Mouse (Mus musculus) heart, embryonic 11.5 days (tissue): ENCODE measurements around the gene Sprr2e. TPM values are rescaled to one million over a fixed set of nuclear protein-coding genes. Genes with fewer than 3 reads are reported as not detected.

Source experiments
- ATAC-seq: fragments of 200-750 bp; cut with Nextera tagmentation; replicated peaks from 2 replicates; pipeline ENCODE4 v1.8.0; 2017; ENCODE audit warnings: moderate library complexity; ENCODE audit not compliant: insufficient number of reproducible peaks, low FRiP score, low TSS enrichment
- H3K27ac ChIP-seq: fragments of 300-500 bp; sonication (generic); 2 replicates; pipeline ENCODE4 v1.5.1; 2014; ENCODE audit warnings: mild to moderate bottlenecking, low read depth, low read length
- H3K27me3 ChIP-seq: fragments of 300-500 bp; sonication (generic); 2 replicates; pipeline ENCODE4 v1.6.1; 2014; ENCODE audit warnings: mild to moderate bottlenecking, low read length, mixed read lengths; ENCODE audit not compliant: control insufficient read depth, insufficient read depth
- H3K36me3 ChIP-seq: fragments of 300-500 bp; sonication (generic); 2 replicates; pipeline ENCODE4 v1.6.1; 2014; ENCODE audit warnings: mild to moderate bottlenecking, low read length, moderate library complexity, mixed read lengths; ENCODE audit not compliant: control insufficient read depth, insufficient read depth
- H3K4me1 ChIP-seq: fragments of 300-500 bp; sonication (generic); 2 replicates; pipeline ENCODE4 v1.6.1; 2014; ENCODE audit warnings: low read length; ENCODE audit not compliant: control insufficient read depth, insufficient read depth
- H3K4me2 ChIP-seq: fragments of 300-500 bp; sonication (generic); 2 replicates; pipeline ENCODE4 v1.6.1; 2014; ENCODE audit warnings: mild to moderate bottlenecking, moderate library complexity
- H3K4me3 ChIP-seq: fragments of 300-500 bp; sonication (generic); 2 replicates; pipeline ENCODE4 v1.5.1; 2014; ENCODE audit warnings: low read depth, low read length
- H3K9ac ChIP-seq: fragments of 300-500 bp; sonication (generic); 2 replicates; pipeline ENCODE4 v1.6.1; 2014; ENCODE audit warnings: mild to moderate bottlenecking, low read depth, low read length, moderate library complexity
- H3K9me3 ChIP-seq: fragments of 300-500 bp; sonication (generic); replicated peaks from 2 replicates; pipeline ENCODE4 v1.6.1; 2016; ENCODE audit warnings: low read length; ENCODE audit not compliant: control insufficient read depth
- WGBS: fragments of 180-500 bp; shearing (Covaris S2); extraction: QIAGEN DNeasy Blood & Tissue Kit; methylation state at CpG from one replicate; pipeline ENCODE4 v1.1.7; 2014; ENCODE audit not compliant: insufficient replicate concordance; 5-methylcytosine and 5-hydroxymethylcytosine counted together
- polyA plus RNA-seq: library from polyadenylated mRNA; unstranded; fragments of >200 nt; fragmentation: Nextera tagmentation; extraction: Ambion mirVana; gene quantifications from 2 replicates; pipeline ENCODE4 v1.2.1, GENCODE M21; 2014

The Sprr2e gene
- polyA plus RNA-seq, 1 experiment from 2014 or later = not detected

DNA sequence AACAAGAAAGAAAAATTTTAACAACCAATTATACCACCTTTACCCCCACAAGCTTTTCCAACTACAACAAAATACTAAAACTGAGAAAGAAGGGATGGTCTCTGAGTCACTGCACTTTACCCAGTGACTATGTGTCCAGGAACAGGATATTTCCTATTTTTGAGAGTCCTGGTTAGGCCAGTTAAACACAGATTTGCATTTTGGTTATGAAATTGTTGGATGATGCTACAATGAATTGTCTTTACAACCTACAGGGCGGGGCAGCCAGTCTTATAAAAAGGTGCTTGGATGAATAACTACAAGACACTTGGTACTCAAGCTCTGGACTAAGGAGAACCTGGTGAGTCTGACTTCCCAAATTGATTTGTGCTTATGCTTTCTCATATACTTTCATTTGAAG is 33.4 kb downstream of the Sprr2e start, which contains the start of gene Sprr2h:
Sprr2h (plus strand) TSS at position 301 of the 400 bp plus-strand sequence.
- WGBS = 66% methylated on average over 1 of the region's 1 CpGs
- no peaks in the 10 kb centered on the region for H3K4me1 ChIP-seq
- no peaks in the 10 kb centered on the region for H3K36me3 ChIP-seq
- no peak within 1 kb of the TSS for H3K4me2 ChIP-seq
- H3K9me3 ChIP-seq = no peaks in the 10 kb centered on the region
- no peaks in the 10 kb centered on the region for H3K27me3 ChIP-seq
- no peak within 1 kb of the TSS for H3K27ac ChIP-seq
- H3K4me3 ChIP-seq = no peak within 1 kb of the TSS
- ATAC-seq = no peak
- H3K9ac ChIP-seq = no peak within 1 kb of the TSS

DNA sequence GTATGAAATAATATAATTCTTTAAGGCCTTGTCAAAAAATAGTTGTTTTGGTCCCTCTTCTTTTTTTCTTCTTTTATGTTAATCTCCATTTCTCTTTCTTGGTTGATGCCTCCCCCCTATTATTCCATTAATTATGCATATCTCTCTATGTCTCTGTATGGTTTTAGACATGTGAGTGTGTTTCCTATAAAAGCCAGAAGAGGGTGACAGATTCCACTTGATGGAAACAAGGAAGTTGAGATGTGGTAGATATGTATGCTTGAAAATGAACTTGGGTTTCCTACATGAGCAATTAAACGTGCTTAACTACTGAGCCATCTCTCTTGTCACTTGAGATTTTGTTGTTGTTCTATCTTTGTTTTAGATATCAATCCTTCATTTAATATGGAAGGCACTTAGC is 42.4 kb downstream of the Sprr2e start:
- H3K9me3 ChIP-seq = no peaks in the 10 kb centered on the region
- H3K36me3 ChIP-seq = no peaks in the 10 kb centered on the region
- 55% methylated on average over 1 of the region's 1 CpGs for WGBS
- H3K27me3 ChIP-seq = no peaks in the 10 kb centered on the region
- no peak for ATAC-seq
- no peak overlapping the region for H3K4me3 ChIP-seq
- no peak overlapping the region for H3K27ac ChIP-seq
- no peaks in the 10 kb centered on the region for H3K4me1 ChIP-seq
- no peak overlapping the region for H3K9ac ChIP-seq
- no peak overlapping the region for H3K4me2 ChIP-seq

Other genes with a start within 250 kb of the Sprr2e start
- gene Prr9, start 228.2 kb upstream of the Sprr2e start, polyA plus RNA-seq = not detected in 2 replicates
- not detected in 2 replicates for gene Lelp1, start 209.4 kb upstream of the Sprr2e start, polyA plus RNA-seq
- gene Sprr2a1, start 136.3 kb upstream of the Sprr2e start, polyA plus RNA-seq = not detected in 2 replicates
- gene Sprr2a2, start 136.2 kb upstream of the Sprr2e start, polyA plus RNA-seq = 0.86 and 0.96 TPM in 2 replicates
- gene Sprr2a3, start 66.7 kb upstream of the Sprr2e start, polyA plus RNA-seq = not detected in 2 replicates
- gene Sprr2b, start 35.5 kb upstream of the Sprr2e start, polyA plus RNA-seq = not detected in 2 replicates
- not detected in 2 replicates for gene Sprr2d, start 13.0 kb upstream of the Sprr2e start, polyA plus RNA-seq
- gene Sprr2f, start 13.0 kb downstream of the Sprr2e start, polyA plus RNA-seq = not detected in 2 replicates
- not detected in 2 replicates for gene Sprr2h, start 33.5 kb downstream of the Sprr2e start, polyA plus RNA-seq
- not detected in 2 replicates for gene Sprr2i, start 55.8 kb downstream of the Sprr2e start, polyA plus RNA-seq
- gene Sprr2j-ps, start 65.9 kb downstream of the Sprr2e start, polyA plus RNA-seq = not detected in 2 replicates
- 5.3 and 5.4 TPM in 2 replicates for gene Gm9774, start 77.3 kb downstream of the Sprr2e start, polyA plus RNA-seq
- not detected in 2 replicates for gene Sprr2k, start 80.4 kb downstream of the Sprr2e start, polyA plus RNA-seq
- gene Sprr1b, start 86.6 kb downstream of the Sprr2e start, polyA plus RNA-seq = not detected in 2 replicates
- gene Sprr3, start 106.6 kb downstream of the Sprr2e start, polyA plus RNA-seq = not detected in 2 replicates
- gene Sprr1a, start 133.8 kb downstream of the Sprr2e start, polyA plus RNA-seq = 0.48 and 0.74 TPM in 2 replicates
- gene Sprr4, start 148.3 kb downstream of the Sprr2e start, polyA plus RNA-seq = not detected in 2 replicates
- gene 2310046K23Rik, start 182.4 kb downstream of the Sprr2e start, polyA plus RNA-seq = not detected in 2 replicates
- gene Ivl, start 221.6 kb downstream of the Sprr2e start, polyA plus RNA-seq = not detected in 2 replicates
- gene Smcp, start 236.9 kb downstream of the Sprr2e start, polyA plus RNA-seq = not detected in 2 replicates